Mouse (Mus musculus): ENCODE results near the gene Prrc2a.

The Prrc2a gene

DNA sequence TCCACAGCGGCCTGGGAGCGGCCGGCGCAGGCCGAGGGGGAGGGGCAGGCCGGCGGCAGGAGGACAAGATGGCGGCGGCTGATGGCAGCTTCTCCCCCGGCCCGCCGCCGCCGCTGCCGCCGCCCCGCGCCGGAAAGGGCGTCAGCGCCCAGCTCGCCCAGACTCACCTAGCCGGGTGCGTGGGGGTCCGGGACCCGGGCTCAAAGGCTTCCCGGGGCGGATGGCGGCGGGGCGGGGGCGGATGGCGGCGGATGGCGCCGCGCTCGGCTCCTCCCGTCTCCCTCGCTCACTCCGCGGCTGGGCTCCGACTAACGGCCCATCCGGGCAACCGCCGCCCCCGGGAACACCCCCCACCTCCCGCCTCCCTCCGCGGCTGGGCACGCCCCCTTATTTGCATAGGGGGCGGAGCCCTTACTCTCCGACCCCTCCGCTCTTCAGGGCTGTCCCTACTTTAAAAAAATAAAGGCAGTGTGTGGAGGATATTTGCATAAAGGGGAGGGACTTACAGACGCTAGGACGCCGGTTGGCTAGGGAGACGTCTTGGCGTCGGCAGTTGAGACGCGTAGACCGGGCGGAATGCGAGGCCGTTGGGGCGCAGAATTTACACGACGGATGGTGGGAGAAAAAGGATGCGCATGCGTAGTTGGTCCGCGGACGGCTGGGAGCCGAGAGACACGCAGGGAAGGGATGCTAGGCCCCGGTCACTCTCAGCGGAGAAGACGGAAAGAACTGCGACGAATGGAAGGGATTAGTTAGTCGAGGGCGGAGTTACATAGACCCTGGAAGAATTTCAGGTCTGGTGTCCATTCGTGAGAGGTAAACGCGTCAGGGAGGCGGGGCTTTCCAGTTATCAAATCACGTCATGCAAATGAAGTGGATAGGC, at the start of gene Prrc2a:
TSS of gene Prrc2a (minus strand) at position 330 of the 883 bp plus-strand sequence.
- peak; percentile 95 to 97 for DNase-seq

DNA sequence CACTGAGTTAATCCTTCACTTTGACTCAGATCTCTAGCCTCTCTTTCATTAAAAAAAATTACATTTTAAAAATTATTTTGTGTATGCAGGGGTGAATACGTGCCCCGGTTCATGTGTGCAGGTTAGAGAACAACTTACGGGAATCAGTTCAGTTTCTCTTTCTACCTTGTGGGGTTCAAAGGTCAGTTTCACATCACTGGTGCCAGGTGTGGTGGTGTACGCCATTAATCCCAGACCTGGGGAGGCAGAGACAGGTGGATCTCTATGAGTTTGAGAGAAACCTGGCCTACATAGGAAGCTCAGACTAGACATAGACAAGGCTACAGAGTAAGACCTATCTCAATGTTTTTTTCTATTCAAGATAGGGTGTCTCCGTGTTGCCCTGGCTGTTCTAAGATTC, 48.4 kb upstream of the Prrc2a start:
- no peak for DNase-seq

DNA sequence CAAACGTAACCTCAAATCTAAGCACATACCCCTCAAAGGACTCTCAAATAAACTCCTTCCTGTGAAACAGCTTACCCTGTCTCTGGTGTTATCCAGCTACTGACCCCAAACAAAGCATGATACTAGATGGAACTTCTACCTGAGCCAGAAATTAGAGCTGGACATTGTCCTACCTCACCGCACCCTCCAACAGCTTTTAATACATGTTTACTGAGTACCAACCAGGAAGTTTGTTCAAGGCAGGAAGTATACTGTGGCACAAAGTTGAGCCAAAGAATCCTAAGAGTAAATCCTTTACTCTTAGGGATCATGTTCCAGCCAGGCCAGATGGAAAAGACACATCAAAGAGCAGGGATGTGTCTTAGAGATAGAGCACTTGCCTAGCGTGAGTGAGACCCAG, 45.9 kb upstream of the Prrc2a start:
- DNase-seq: no peak

DNA sequence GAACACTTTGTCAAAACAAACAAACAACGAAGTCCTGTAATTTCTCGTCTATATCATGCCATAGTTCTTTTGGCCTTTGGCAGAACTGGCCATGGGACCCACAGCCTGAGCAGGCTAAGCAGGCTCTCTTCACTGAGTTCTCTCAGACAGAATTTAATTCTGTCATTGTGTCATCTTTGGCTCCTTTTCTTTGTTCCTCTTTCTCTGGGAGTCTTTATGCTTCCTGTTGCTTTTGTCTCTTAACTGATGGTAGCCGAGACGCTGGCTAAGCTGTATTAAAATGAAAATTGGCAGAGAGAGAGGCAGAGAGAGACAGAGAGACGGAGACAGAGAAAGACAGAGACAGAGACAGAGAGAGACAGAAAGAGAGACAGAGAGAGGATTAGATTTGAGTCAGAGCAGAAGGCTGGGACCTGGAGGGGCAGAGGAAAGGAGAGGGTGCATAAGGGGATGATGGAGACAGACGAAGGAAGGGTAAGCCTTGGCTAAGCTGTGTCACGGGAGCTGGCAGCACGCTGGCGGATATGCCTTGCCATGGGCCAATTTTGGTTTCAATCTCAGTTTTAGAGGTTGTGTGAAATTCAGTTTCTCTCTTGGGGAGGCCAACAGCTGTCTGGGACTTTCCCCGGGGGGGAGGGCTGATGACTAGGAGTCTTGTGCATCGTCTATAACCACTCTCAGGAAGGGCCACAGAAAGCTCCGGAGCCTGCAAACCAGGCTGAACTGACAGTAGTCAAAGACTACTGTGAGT, 45.3 kb upstream of the Prrc2a start:
- peak in 1 of 2 experiments; percentile 45 for DNase-seq

DNA sequence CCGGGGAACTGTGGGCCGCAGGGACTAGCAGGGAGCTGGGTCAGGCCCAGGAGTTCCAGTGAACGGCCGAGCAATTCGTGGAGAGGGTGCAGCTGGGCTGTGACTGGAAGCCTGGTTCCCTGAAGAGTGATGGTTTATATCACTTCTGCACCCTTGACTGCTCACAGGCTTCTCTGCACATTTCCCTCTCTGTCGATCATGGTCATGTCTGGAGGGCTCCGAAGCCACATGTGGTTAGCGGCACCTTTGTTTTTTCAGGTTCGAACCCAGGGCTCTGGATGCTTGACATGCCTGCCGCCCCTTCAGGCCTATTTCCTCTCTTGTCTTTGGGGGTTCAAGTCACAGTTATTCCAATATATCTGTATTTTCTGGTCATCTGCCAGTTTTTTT, 40.7 kb upstream of the Prrc2a start:
- DNase-seq: no peak

DNA sequence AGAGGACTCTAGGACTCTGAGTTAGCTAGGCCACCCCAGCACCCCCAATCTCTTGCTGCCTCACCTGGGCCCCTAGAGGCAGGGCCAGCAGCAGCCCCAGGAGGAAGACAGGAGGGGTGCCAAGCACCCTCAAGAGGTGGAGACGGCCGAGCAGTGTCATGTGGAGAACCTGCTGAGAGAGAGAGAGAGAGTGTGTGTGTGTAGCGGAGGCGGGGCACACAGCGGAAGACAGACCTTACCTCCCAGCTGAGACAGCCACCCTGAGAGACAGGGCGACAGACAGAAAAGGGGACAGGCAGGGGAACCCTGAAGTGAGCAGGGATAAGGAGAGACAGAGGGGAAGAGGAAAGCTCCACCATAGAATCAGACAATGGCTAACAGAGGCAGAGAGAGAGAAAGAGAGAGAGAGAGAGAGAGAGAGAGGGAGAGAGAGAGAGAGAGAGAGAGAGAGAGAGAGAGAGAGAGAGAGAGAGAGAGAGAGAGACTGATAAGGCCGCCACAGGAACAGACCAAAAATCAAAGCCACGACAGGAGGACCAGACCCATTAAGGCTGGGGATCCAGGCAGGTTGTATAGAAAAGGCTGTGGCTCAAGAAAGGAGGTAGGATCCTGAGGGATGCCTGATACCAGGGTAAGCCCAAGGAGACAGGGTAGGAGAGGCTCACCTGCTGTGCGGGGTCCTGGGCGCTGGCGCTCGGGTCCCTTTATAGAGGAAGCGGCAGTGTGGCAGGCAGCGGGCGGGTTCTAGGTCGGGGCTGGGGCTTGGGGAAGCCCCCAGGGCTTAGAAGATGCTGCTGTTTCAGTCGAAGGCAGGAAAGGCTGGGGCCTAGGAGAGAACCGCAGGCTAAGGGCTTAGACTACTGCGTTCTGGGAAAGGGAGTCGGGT, 40.0 kb upstream of the Prrc2a start, which contains the start of gene Lta:
TSS of gene Lta (minus strand) at position 858 of the 886 bp plus-strand sequence.
- peak; percentile 76 to 87 for DNase-seq

DNA sequence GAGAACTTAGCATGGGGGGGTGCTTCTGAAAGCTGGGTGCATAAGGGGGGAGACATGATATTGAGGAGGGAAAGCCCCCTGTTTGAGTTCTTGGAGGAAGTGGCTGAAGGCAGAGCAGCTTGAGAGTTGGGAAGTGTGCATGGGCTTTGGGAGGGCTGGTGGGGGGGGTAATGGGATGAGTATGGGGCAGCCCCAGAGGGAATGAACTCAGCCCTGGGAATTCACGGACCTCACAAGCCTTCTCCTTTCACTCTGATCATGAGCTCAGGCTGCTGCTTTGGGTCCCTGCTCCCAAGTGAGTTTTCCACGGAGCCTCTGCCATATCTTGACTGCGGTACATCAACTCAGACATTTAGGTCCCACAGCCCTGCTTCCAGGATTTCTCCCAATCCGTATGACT, 37.7 kb upstream of the Prrc2a start:
- DNase-seq: peak in 1 of 2 experiments; percentile 13

DNA sequence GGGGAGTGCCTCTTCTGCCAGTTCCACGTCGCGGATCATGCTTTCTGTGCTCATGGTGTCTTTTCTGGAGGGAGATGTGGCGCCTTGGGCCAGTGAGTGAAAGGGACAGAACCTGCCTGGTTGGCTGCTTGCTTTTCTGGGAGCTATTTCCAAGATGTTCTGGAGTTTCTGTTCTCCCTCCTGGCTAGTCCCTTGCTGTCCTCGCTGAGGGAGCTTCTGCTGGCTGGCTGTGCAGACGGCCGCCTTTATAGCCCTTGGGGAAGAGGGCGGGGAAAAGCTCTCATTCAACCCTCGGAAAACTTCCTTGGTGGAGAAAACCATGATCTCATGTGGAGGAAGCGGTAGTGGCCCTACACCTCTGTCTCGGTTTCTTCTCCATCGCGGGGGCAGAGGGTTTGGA, 37.1 kb upstream of the Prrc2a start, which contains the start of gene Tnf:
TSS of gene Tnf (minus strand) at position 221 of the 400 bp plus-strand sequence.
- DNase-seq: peak; percentile 70 to 78

DNA sequence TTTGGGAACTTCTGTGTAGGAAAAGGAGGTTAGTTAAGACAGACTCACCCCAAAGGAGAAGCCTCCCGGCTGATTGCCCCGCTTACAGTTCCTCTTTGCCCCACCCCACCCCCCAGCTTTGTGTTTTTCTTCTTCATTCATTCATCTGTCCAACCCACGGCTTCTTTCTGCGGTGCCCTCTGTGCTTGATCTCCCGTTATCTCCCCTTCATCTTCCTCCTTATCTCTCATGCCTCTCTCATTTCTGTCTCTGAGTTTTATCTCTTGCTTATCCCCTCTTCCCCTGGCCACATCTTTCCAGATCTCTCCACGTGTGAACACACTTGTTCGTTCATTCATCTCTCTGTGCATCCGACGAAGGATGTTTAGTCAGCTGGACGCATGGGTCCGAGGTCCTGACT, 36.4 kb upstream of the Prrc2a start:
- DNase-seq: peak in 1 of 2 experiments; percentile 36

DNA sequence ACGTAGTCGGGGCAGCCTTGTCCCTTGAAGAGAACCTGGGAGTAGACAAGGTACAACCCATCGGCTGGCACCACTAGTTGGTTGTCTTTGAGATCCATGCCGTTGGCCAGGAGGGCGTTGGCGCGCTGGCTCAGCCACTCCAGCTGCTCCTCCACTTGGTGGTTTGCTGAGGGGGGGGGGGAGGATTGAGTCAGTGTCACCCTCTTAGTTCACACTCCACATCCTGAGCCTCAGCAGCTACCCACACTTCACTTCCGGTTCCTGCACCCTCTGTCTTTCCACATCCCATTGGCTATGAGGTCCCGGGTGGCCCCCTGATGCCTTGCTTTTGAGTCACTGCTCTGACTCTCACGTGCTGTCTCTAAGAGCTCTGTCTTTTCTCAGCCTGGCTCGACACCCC, 35.7 kb upstream of the Prrc2a start:
- peak; percentile 76 to 87 for DNase-seq

DNA sequence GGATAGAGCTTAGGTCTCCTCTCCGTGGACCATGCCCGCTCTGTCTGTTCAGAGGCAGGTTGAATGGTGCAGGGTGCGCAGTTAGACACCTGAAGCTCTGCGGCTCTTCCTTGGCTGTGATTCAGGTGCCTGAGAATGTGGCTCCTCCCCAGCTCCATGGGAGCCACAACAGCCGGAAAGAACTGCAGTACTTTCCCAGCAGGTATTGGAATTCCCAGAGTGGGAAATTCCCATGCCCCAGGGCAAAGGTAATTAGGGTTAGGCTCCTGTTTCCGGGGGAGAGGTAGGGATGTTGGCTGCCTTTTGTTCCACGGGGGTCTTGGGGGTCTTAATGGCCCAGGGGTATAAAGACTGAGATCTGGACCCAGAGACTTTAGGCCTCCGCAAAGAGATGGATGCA, 34.2 kb upstream of the Prrc2a start:
- peak in 1 of 2 experiments; percentile 26 for DNase-seq

DNA sequence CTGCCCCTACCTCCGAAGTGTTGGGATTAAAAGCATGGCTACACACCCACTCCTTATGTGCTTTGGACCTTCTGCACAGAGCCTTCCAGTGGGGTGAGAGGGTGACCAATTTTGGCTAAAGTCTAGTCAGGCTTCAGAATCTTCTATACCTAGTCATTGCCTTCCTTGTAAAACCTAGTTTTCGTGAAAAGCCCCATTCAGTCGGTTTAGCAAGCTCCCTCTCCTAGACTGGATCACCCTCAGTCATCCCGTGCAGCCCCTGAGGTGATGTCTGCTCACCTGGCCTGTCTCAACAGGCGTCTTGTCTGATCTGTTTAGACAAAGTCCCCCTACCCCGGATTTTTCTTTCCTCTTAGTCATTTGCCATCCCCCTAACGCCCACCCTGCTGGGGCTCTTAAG, 33.3 kb upstream of the Prrc2a start:
- no peak for DNase-seq

DNA sequence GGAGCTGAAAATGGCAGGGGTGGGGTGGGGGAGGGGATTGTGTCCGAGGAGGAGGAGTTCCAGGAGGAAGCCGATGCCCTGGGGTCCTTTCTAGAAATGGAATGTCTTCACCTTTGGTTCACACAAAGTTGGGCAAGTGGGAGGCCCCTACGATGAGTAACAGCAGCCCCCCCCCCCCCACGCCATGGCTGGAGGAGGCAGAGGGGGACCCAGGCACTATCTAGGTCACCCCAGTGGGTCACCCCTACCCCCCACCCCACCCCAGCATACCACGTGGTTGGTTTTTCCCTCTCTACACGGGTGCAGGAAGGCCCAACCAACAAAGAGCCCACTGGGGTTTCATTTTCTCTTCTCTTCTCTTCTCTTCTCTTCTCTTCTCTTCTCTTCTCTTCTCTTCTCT, 32.4 kb upstream of the Prrc2a start:
- peak in 1 of 2 experiments; percentile 51 for DNase-seq

DNA sequence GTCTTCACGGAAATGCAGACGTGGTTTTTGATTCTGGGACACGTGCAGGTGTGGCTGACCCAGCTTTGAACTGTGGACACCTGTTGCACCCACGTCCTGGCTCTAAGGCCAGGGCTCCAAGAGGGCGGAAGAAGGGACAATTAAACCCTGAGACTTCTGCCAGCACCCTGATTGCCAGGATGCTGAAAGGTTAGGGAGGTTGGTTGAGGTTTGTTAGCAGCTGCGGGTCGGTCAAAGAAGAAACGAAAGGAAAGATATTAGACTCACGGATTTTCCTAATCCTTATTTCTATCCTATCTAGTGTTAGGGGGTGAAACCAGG, 31.6 kb upstream of the Prrc2a start:
- DNase-seq: peak; percentile 51 to 54

DNA sequence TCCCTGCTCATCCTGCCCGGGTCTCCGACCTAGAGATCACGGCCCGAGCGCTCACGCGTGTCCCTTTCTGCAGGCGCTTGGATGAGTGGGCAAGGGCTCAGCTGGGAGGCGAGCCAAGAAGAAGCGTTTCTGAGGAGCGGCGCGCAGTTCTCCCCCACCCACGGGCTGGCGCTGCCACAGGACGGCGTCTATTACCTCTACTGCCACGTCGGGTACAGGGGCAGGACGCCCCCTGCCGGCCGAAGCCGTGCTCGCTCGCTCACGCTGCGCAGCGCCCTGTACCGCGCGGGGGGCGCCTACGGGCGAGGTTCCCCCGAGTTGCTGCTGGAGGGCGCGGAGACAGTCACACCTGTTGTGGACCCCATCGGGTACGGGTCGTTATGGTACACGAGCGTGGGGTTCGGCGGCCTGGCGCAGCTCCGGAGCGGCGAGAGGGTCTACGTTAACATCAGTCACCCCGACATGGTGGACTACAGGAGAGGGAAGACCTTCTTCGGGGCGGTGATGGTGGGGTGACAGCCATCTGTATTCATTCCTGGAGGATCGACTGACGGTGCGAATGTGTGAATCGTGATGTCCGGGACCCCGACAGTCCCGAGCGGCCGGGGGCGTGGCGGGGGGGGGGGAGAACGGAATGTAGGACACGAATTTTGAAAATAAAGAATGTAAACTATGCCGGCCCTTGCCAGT, 31.1 kb upstream of the Prrc2a start:
- DNase-seq: peak; percentile 98

DNA sequence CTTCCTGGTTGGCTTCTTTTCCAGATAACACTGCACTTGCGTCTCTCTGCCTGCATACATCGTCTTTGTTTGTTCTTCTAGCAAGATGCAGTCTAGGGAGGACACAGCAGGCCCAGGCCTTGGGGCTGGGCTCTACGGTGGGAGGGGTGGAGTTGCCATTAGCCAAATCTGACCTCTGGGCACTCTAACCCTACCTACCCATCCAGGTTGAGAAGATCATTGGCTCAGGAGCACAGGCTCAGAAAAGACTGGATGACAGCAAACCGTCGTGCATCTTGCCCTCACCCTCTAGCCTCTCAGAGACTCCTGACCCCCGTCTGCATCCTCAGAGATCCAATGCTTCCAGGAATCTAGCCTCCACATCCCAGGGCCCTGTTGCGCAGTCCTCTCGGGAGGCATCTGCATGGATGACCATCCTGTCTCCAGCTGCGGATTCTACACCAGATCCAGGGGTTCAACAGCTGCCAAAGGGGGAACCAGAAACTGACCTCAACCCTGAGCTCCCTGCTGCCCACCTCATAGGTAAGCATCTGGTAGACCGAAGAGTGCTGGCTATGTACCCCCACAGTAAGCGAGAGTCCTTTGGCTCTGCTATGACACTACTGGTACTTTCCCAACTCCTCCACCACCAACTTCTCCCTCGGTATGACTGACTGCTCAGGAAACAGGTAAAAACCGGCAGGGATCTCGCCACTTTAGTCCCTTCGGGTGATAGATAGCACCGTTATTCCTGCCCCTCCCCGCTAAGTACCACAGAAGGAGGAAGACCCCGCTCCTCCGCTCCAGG, 30.3 kb upstream of the Prrc2a start:
- DNase-seq: peak; percentile 54 to 58

DNA sequence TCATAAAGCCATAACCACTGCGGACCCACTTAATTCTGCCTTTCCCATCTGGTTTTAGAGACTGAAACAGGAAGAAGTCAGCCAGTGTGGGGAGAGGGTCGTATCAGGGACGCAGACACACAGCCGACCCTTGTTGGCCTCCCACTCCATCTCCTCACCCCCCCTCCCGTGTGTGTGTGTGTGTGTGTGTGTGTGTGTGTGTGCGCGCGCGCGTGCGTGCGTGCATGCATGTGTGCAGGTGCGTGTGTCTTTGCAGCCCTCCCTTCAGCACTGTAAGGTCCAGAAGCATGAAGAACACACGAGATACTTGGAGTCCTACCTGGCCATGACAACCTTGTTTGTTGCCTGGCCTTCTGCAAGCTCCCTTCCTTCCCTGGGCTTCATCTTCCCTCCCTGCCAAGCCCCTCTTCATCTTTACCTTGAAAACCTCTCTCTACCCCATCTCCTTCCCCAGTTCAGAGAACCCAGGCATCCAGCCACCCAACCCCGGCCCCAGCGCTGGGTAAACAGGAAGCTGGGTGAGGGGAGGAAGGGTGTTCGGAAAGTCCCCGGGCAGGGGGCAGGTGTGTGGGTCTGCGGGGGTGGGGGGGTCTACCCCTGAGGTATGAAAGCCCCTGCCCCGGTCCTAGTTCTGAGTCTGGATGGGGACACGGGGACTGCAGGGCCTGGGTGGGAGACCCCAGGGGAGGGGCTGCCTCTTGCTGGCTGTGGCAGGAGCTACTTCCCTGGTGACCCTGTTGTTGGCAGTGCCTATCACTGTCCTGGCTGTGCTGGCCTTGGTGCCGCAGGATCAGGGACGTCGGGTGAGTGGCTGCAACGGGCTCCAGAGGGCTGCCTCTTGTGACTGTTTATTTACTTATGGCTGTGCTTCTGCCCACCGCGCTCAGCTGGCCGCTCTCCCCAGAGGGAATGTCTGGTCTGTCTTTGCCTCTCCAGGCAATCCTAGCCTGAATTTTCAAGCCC, 29.5 kb upstream of the Prrc2a start, which contains the start of gene Ltb:
TSS of gene Ltb (plus strand) at position 559 of the 963 bp plus-strand sequence.
- peak; percentile 89 to 95 for DNase-seq

DNA sequence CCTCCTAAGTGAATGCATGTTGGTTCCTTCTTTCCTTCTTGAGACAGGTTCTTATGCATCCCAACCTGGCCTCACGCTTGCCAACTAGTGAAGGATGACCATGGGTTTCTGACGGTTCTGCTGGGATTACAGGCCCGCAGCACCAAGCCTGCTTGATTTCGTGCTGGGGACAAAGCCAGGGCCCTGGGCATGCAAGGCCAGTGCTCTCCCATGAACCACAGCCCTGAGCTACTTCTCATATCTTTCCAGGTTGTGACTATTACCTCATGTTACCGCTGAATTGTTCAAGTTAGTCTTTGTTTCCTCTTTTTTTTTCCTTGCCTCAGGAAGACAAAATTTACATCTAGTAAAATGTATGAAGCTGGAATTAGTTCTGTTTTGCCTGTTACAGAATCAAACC, 28.2 kb upstream of the Prrc2a start:
- DNase-seq: no peak

DNA sequence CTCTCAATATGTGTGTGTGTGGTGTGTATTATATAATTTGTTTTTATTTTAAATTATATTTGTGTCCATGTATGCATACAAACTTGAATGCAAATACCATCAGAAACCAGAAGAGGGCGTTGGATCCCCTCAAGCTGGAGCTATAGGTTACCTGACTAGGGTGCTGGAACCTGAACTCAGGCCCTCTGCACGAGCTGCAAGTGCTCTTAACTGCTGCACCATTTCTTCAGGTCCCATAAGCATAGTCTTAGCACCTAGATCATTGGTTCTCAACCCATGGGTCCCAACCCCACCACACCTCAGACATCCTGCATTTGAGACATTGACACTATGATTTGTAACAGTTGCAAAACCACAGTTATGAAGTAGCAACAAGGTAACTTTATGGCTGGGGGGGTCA, 27.0 kb upstream of the Prrc2a start:
- no peak for DNase-seq

DNA sequence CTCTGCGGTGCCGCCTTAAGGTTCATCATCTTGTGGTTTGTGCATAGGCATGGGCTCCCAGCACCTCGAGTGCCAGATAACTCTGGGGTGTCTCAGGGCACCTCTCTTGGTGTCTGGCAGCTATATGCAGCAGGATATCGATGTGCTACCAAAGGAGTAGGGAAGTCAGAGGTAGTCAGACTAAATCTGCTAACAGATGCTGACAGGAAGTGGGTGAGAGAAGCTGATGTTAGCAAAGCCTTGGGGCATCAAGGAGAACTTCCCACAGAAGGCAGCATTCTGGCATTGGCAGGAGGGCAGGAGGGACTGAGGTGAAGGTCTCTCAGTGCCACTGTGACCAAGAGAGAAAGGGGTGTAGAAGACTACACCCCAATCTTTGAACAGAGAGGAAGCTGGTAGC, 25.4 kb upstream of the Prrc2a start:
- peak; percentile 58 to 60 for DNase-seq

All from thymus, postnatal 36 days (tissue).